Mouse (Mus musculus) cortical plate, adult 2 months (tissue): ENCODE measurements around the gene Fgfr2.

Source experiments
- CTCF ChIP-seq: fragments of 200-500 bp; IDR thresholded peaks from 2 replicates; pipeline ENCODE4 v1.5.1; 2011; ENCODE audit warnings: mild to moderate bottlenecking, control low read depth, low read length; ENCODE audit not compliant: insufficient read depth; ENCODE audit errors: extremely low read depth
- POLR2A ChIP-seq: fragments of 200-500 bp; IDR thresholded peaks from 2 replicates; pipeline ENCODE4 v1.6.1; 2011; ENCODE audit warnings: mild to moderate bottlenecking, low read length, control low read depth; ENCODE audit not compliant: insufficient read depth; ENCODE audit errors: extremely low read depth

DNA sequence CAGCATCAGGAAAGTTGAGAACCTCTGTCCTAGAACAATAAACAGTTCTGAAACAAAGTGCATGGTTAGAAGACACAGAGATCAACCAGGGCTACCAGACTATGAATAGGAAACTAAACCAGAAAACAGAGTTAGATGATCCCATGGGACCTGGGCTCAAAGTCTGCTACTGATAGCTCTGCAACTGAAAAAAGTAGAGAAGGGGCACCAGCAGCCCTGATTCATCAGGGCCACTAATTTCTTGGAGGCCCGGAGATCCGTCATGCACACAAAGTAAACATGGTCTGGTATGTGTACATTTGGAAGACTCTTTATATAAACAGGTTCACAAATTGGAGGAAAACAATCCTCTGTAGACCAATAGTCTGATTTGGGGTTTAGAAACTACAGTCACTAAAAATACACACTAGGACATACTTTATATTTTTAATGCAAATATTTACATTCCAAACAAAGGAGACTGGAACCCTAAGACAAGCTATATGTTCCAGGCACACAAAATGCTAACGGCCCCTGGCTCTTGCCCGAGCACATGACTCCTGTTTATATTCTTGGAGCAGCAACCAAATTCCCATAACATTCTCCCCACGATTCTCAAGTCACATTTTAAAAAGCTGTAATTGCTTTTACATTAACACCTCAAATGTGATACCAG, 814.5 kb downstream of the Fgfr2 start:
- TF ChIP-seq CTCF (no peak), POLR2A (no peak)
